Mouse (Mus musculus) midbrain, embryonic 16.5 days (tissue): Measurements from ENCODE around the gene Aebp2. TPM values are rescaled to one million over a fixed set of nuclear protein-coding genes. Genes with fewer than 3 reads are reported as not detected.

Experiments
- ATAC-seq: fragments of 200-750 bp; cut with Nextera tagmentation; 2 replicates; pipeline ENCODE4 v1.8.0; 2017; ENCODE audit warnings: moderate TSS enrichment
- H3K27ac ChIP-seq: fragments of 300-500 bp; sonication (generic); 2 replicates; pipeline ENCODE4 v1.5.1; 2014; ENCODE audit warnings: mild to moderate bottlenecking, low read length, mixed read lengths
- H3K27me3 ChIP-seq: fragments of 300-500 bp; sonication (generic); 2 replicates; pipeline ENCODE4 v1.6.1; 2014; ENCODE audit warnings: low read depth, low read length, mixed read lengths; ENCODE audit not compliant: control insufficient read depth, insufficient read depth
- H3K36me3 ChIP-seq: fragments of 300-500 bp; sonication (generic); 2 replicates; pipeline ENCODE4 v1.6.1; 2014; ENCODE audit warnings: mild to moderate bottlenecking, low read length, moderate library complexity, mixed read lengths; ENCODE audit not compliant: control insufficient read depth, insufficient read depth
- H3K4me1 ChIP-seq: fragments of 300-500 bp; sonication (generic); 2 replicates; pipeline ENCODE4 v1.6.1; 2014; ENCODE audit warnings: mild to moderate bottlenecking, low read length, mixed read lengths; ENCODE audit not compliant: control insufficient read depth, insufficient read depth
- H3K4me2 ChIP-seq: fragments of 300-500 bp; sonication (generic); 2 replicates; pipeline ENCODE4 v1.6.1; 2014; ENCODE audit warnings: mild to moderate bottlenecking, low read length, mixed read lengths
- H3K4me3 ChIP-seq: fragments of 300-500 bp; sonication (generic); 2 replicates; pipeline ENCODE4 v1.5.1; 2014; ENCODE audit warnings: low read depth, mild to moderate bottlenecking, low read length, moderate library complexity, mixed read lengths
- H3K9ac ChIP-seq: fragments of 300-500 bp; sonication (generic); 2 replicates; pipeline ENCODE4 v1.6.1; 2014; ENCODE audit warnings: low read depth, low read length, mixed read lengths
- H3K9me3 ChIP-seq: fragments of 300-500 bp; sonication (generic); replicated peaks from 2 replicates; pipeline ENCODE4 v1.6.1; 2014; ENCODE audit warnings: mild to moderate bottlenecking, low read length, mixed read lengths; ENCODE audit not compliant: control insufficient read depth, poor library complexity, severe bottlenecking
- WGBS: fragments of 180-500 bp; shearing (Covaris S2); extraction: QIAGEN DNeasy Blood & Tissue Kit; methylation state at CpG from one replicate; pipeline ENCODE4 v1.1.7; 2014; 5-methylcytosine and 5-hydroxymethylcytosine counted together
- polyA plus RNA-seq: library from polyadenylated mRNA; unstranded; fragments of >200 nt; fragmentation: Nextera tagmentation; extraction: Ambion mirVana; gene quantifications from 2 replicates; pipeline ENCODE4 v1.2.1, GENCODE M21; 2015

The Aebp2 gene
- polyA plus RNA-seq, 1 experiment from 2014 or later = 7.5 TPM

GRCm38 (mm10) chr6:140633616-140634015 lies 11.2 kb downstream of the Aebp2 start:
- no peak for ATAC-seq
- H3K4me1 ChIP-seq = peaks cover 12% of the 10 kb centered on the region
- H3K4me2 ChIP-seq = no peak overlapping the region
- H3K9ac ChIP-seq = no peak overlapping the region
- no peaks in the 10 kb centered on the region for H3K9me3 ChIP-seq
- 77% methylated on average over 8 of the region's 8 CpGs for WGBS
- no peak overlapping the region for H3K27ac ChIP-seq
- no peak overlapping the region for H3K4me3 ChIP-seq
- H3K36me3 ChIP-seq = peaks cover 5% of the 10 kb centered on the region
- H3K27me3 ChIP-seq = no peaks in the 10 kb centered on the region

- Histone ChIP-seq H3K9me3 (no peaks in the 10 kb centered on the region), H3K9ac (no peak overlapping the region), H3K27me3 (no peaks in the 10 kb centered on the region), H3K4me3 (no peak overlapping the region), H3K36me3 (peaks cover 14% of the 10 kb centered on the region), H3K4me1 (no peaks in the 10 kb centered on the region), H3K4me2 (no peak overlapping the region), H3K27ac (no peak overlapping the region)
- WGBS = 92% methylated on average over 4 of the region's 4 CpGs
- no peak for ATAC-seq
These were observed 13.8 kb downstream of the Aebp2 start for GRCm38 (mm10) chr6:140636290-140636689.

GRCm38 (mm10) chr6:140642010-140642409 lies 19.5 kb downstream of the Aebp2 start:
- Histone ChIP-seq H3K36me3 (peaks cover 21% of the 10 kb centered on the region), H3K9me3 (no peaks in the 10 kb centered on the region), H3K27me3 (no peaks in the 10 kb centered on the region), H3K9ac (no peak overlapping the region), H3K4me2 (no peak overlapping the region), H3K4me3 (no peak overlapping the region), H3K27ac (no peak overlapping the region), H3K4me1 (no peaks in the 10 kb centered on the region)
- no peak for ATAC-seq
- WGBS = 81% methylated on average over 7 of the region's 7 CpGs

GRCm38 (mm10) chr6:140642655-140643054 lies 20.2 kb downstream of the Aebp2 start:
- Histone ChIP-seq H3K27me3 (no peaks in the 10 kb centered on the region), H3K27ac (no peak overlapping the region), H3K36me3 (peaks cover 19% of the 10 kb centered on the region), H3K4me1 (no peaks in the 10 kb centered on the region), H3K9ac (no peak overlapping the region), H3K4me2 (no peak overlapping the region), H3K4me3 (no peak overlapping the region), H3K9me3 (no peaks in the 10 kb centered on the region)
- ATAC-seq = no peak
- WGBS = 95% methylated on average over 12 of the region's 12 CpGs

GRCm38 (mm10) chr6:140645931-140646330 lies 23.5 kb downstream of the Aebp2 start:
- Histone ChIP-seq H3K4me1 (no peaks in the 10 kb centered on the region), H3K27me3 (no peaks in the 10 kb centered on the region), H3K9ac (no peak overlapping the region), H3K4me2 (no peak overlapping the region), H3K36me3 (peaks cover 11% of the 10 kb centered on the region), H3K4me3 (no peak overlapping the region), H3K27ac (no peak overlapping the region), H3K9me3 (no peaks in the 10 kb centered on the region)
- no peak for ATAC-seq

GRCm38 (mm10) chr6:140646892-140647291 lies 24.4 kb downstream of the Aebp2 start:
- Histone ChIP-seq H3K9ac (no peak overlapping the region), H3K27me3 (no peaks in the 10 kb centered on the region), H3K4me3 (no peak overlapping the region), H3K27ac (no peak overlapping the region), H3K36me3 (peaks cover 11% of the 10 kb centered on the region), H3K4me1 (no peaks in the 10 kb centered on the region), H3K4me2 (no peak overlapping the region), H3K9me3 (no peaks in the 10 kb centered on the region)
- no peak for ATAC-seq
- 82% methylated on average over 6 of the region's 6 CpGs for WGBS

- Histone ChIP-seq H3K36me3 (peaks cover 8% of the 10 kb centered on the region), H3K4me2 (no peak overlapping the region), H3K4me1 (no peaks in the 10 kb centered on the region), H3K4me3 (no peak overlapping the region), H3K9ac (no peak overlapping the region), H3K27me3 (no peaks in the 10 kb centered on the region), H3K9me3 (no peaks in the 10 kb centered on the region), H3K27ac (no peak overlapping the region)
- WGBS = 11% methylated on average over 1 of the region's 1 CpGs
- ATAC-seq = no peak
These were observed 27.3 kb downstream of the Aebp2 start for GRCm38 (mm10) chr6:140649812-140650211.

- H3K27me3 ChIP-seq = no peaks in the 10 kb centered on the region
- 85% methylated on average over 7 of the region's 7 CpGs for WGBS
These were observed 29.5 kb downstream of the Aebp2 start for GRCm38 (mm10) chr6:140651923-140652322.

GRCm38 (mm10) chr6:140655451-140655850 lies 33.0 kb downstream of the Aebp2 start:
- H3K36me3 ChIP-seq = peaks cover 4% of the 10 kb centered on the region; the same call in 1 of the 2 replicates
- no peaks in the 10 kb centered on the region for H3K27me3 ChIP-seq
- H3K9ac ChIP-seq = no peak overlapping the region
- no peak for ATAC-seq
- H3K4me3 ChIP-seq = no peak overlapping the region
- no peaks in the 10 kb centered on the region for H3K9me3 ChIP-seq
- H3K4me2 ChIP-seq = no peak overlapping the region
- WGBS = 96% methylated on average over 7 of the region's 7 CpGs
- H3K4me1 ChIP-seq = peaks cover 2% of the 10 kb centered on the region; the same call in 1 of the 2 replicates
- no peak overlapping the region for H3K27ac ChIP-seq

More at GRCm38 (mm10) chr6:140651923-140652322, 29.5 kb downstream of the Aebp2 start:
- no peak overlapping the region for H3K4me3 ChIP-seq
- no peak overlapping the region for H3K9ac ChIP-seq
- no peak overlapping the region for H3K27ac ChIP-seq
- no peaks in the 10 kb centered on the region for H3K9me3 ChIP-seq
- H3K4me2 ChIP-seq = no peak overlapping the region
- H3K4me1 ChIP-seq = no peaks in the 10 kb centered on the region
- no peak for ATAC-seq
- H3K36me3 ChIP-seq = peaks cover 8% of the 10 kb centered on the region
